Mouse (Mus musculus): Measurements from ENCODE around the gene Slc35c2. TPM values are rescaled to one million over a fixed set of nuclear protein-coding genes. Genes with fewer than 3 reads are reported as not detected.

The Slc35c2 gene
- polyA plus RNA-seq, 1 experiment from 2014 or later, result 199 TPM

GRCm38 (mm10) chr2:165283644-165284043 lies 4.0 kb downstream of the Slc35c2 start:
- H3K9ac ChIP-seq (ENCODE audit: low read depth, low read length), result no peak overlapping the region
- TF ChIP-seq CTCF (IDR thresholded peaks at IDR 0.05; ENCODE audit: low read depth), result no peak
- H3K27ac ChIP-seq (ENCODE audit: low read depth, low read length), result peak overlapping the region; percentile 96
- H3K36me3 ChIP-seq (ENCODE audit: control insufficient read depth, insufficient read depth), result peaks cover 39% of the 10 kb centered on the region
- H3K4me1 ChIP-seq (replicated peaks; ENCODE audit: control insufficient read depth, insufficient read depth, low read length), result peaks cover 14% of the 10 kb centered on the region
- H3K4me3 ChIP-seq (ENCODE audit: low read depth, low read length), result no peak overlapping the region
- H3K4me2 ChIP-seq (replicated peaks; ENCODE audit: low read depth), result no peak overlapping the region
- no peaks in the 10 kb centered on the region for H3K9me3 ChIP-seq (ENCODE audit: control insufficient read depth)
- 45% methylated on average over 3 of the region's 3 CpGs for WGBS
- peak; percentile 59 for ATAC-seq
- H3K27me3 ChIP-seq (replicated peaks; ENCODE audit: control insufficient read depth, insufficient read depth, low read length), result no peaks in the 10 kb centered on the region

- no peaks in the 10 kb centered on the region for H3K9me3 ChIP-seq (ENCODE audit: control insufficient read depth)
- no peaks in the 10 kb centered on the region for H3K27me3 ChIP-seq (replicated peaks; ENCODE audit: control insufficient read depth, insufficient read depth, low read length)
- ATAC-seq, result no peak
- H3K27ac ChIP-seq (ENCODE audit: low read depth, low read length), result peak overlapping the region; percentile 96; the same call in 1 of the 2 replicates
- H3K4me3 ChIP-seq (ENCODE audit: low read depth, low read length), result no peak overlapping the region
- H3K9ac ChIP-seq (ENCODE audit: low read depth, low read length), result 0 out of 2 replicates have a peak overlapping the region, but pooled peaks have one; percentile 0
- no peak overlapping the region for H3K4me2 ChIP-seq (replicated peaks; ENCODE audit: low read depth)
- peak; percentile 0; the same call in 1 of the 2 replicates for TF ChIP-seq CTCF (IDR thresholded peaks at IDR 0.05; ENCODE audit: low read depth)
- 37% methylated on average over 5 of the region's 6 CpGs for WGBS
- H3K4me1 ChIP-seq (replicated peaks; ENCODE audit: control insufficient read depth, insufficient read depth, low read length), result peaks cover 12% of the 10 kb centered on the region
- peaks cover 52% of the 10 kb centered on the region for H3K36me3 ChIP-seq (ENCODE audit: control insufficient read depth, insufficient read depth)
Observed at GRCm38 (mm10) chr2:165281779-165282311, 5.8 kb downstream of the Slc35c2 start.

GRCm38 (mm10) chr2:165279351-165279750 lies 8.3 kb downstream of the Slc35c2 start:
- no peak for ATAC-seq
- Histone ChIP-seq H3K27me3 (replicated peaks; ENCODE audit: control insufficient read depth, insufficient read depth, low read length) (no peaks in the 10 kb centered on the region), H3K27ac (ENCODE audit: low read depth, low read length) (no peak overlapping the region), H3K9me3 (ENCODE audit: control insufficient read depth) (no peaks in the 10 kb centered on the region), H3K9ac (ENCODE audit: low read depth, low read length) (no peak overlapping the region), H3K4me1 (replicated peaks; ENCODE audit: control insufficient read depth, insufficient read depth, low read length) (peaks cover 5% of the 10 kb centered on the region; the same call in 1 of the 2 replicates), H3K4me2 (replicated peaks; ENCODE audit: low read depth) (no peak overlapping the region), H3K4me3 (ENCODE audit: low read depth, low read length) (no peak overlapping the region), H3K36me3 (ENCODE audit: control insufficient read depth, insufficient read depth) (peaks cover 52% of the 10 kb centered on the region)
- WGBS, result 79% methylated on average over 10 of the region's 10 CpGs
- TF ChIP-seq CTCF (IDR thresholded peaks at IDR 0.05; ENCODE audit: low read depth), result no peak

GRCm38 (mm10) chr2:165277188-165277740 lies 10.4 kb downstream of the Slc35c2 start:
- no peak overlapping the region for H3K4me3 ChIP-seq (ENCODE audit: low read depth, low read length)
- no peaks in the 10 kb centered on the region for H3K9me3 ChIP-seq (ENCODE audit: control insufficient read depth)
- no peak overlapping the region for H3K27ac ChIP-seq (ENCODE audit: low read depth, low read length)
- WGBS, result 81% methylated on average over 5 of the region's 5 CpGs
- no peak overlapping the region for H3K4me2 ChIP-seq (replicated peaks; ENCODE audit: low read depth)
- no peaks in the 10 kb centered on the region for H3K27me3 ChIP-seq (replicated peaks; ENCODE audit: control insufficient read depth, insufficient read depth, low read length)
- H3K4me1 ChIP-seq (replicated peaks; ENCODE audit: control insufficient read depth, insufficient read depth, low read length), result no peaks in the 10 kb centered on the region
- no peak for TF ChIP-seq CTCF (IDR thresholded peaks at IDR 0.05; ENCODE audit: low read depth)
- peaks cover 41% of the 10 kb centered on the region for H3K36me3 ChIP-seq (ENCODE audit: control insufficient read depth, insufficient read depth)
- H3K9ac ChIP-seq (ENCODE audit: low read depth, low read length), result no peak overlapping the region
- ATAC-seq, result no peak

- no peak overlapping the region for H3K4me3 ChIP-seq (ENCODE audit: low read depth, low read length)
- no peaks in the 10 kb centered on the region for H3K9me3 ChIP-seq (ENCODE audit: control insufficient read depth)
- H3K4me2 ChIP-seq (replicated peaks; ENCODE audit: low read depth), result no peak overlapping the region
- H3K4me1 ChIP-seq (replicated peaks; ENCODE audit: control insufficient read depth, insufficient read depth, low read length), result no peaks in the 10 kb centered on the region
- 27% methylated on average over 8 of the region's 8 CpGs for WGBS
- peak; percentile 34; the same call in 1 of the 2 replicates for ATAC-seq
- TF ChIP-seq CTCF (IDR thresholded peaks at IDR 0.05; ENCODE audit: low read depth), result peak; percentile 89
- no peaks in the 10 kb centered on the region for H3K27me3 ChIP-seq (replicated peaks; ENCODE audit: control insufficient read depth, insufficient read depth, low read length)
- peaks cover 35% of the 10 kb centered on the region for H3K36me3 ChIP-seq (ENCODE audit: control insufficient read depth, insufficient read depth)
- H3K9ac ChIP-seq (ENCODE audit: low read depth, low read length), result no peak overlapping the region
- no peak overlapping the region for H3K27ac ChIP-seq (ENCODE audit: low read depth, low read length)
Observed at GRCm38 (mm10) chr2:165275824-165276223, 11.8 kb downstream of the Slc35c2 start.

- TF ChIP-seq CTCF (IDR thresholded peaks at IDR 0.05; ENCODE audit: low read depth), result no peak
- no peaks in the 10 kb centered on the region for H3K4me1 ChIP-seq (replicated peaks; ENCODE audit: control insufficient read depth, insufficient read depth, low read length)
- H3K4me2 ChIP-seq (replicated peaks; ENCODE audit: low read depth), result no peak overlapping the region
- no peaks in the 10 kb centered on the region for H3K9me3 ChIP-seq (ENCODE audit: control insufficient read depth)
- no peak overlapping the region for H3K27ac ChIP-seq (ENCODE audit: low read depth, low read length)
- peaks cover 29% of the 10 kb centered on the region for H3K36me3 ChIP-seq (ENCODE audit: control insufficient read depth, insufficient read depth)
- peak; percentile 13; the same call in 1 of the 2 replicates for ATAC-seq
- no peak overlapping the region for H3K4me3 ChIP-seq (ENCODE audit: low read depth, low read length)
- WGBS, result 41% methylated on average over 7 of the region's 8 CpGs
- H3K27me3 ChIP-seq (replicated peaks; ENCODE audit: control insufficient read depth, insufficient read depth, low read length), result no peaks in the 10 kb centered on the region
- no peak overlapping the region for H3K9ac ChIP-seq (ENCODE audit: low read depth, low read length)
Observed at GRCm38 (mm10) chr2:165275124-165275640, 12.5 kb downstream of the Slc35c2 start.
